Mouse (Mus musculus): ENCODE results near the gene Plxna1.

DNA sequence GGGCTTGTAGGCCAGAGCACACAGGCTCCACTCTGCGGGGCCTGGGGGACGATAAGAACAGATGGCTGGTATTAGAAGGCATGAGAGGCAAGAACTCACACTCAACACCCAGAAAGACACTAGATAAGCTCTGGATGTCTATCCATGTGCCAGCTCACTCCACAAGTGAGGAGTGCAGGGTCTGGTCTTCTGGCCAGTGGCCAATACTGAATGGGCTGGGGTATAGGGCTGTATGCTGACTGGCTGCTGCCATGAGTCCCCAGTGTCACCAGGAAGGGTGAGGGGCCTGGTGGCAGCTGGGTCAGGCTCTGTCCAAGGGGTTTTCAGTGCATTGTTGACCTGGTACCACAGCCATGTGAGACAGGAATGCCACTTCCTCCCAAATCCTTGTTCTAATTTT lies 22.3 kb upstream of the Plxna1 start:
- TF ChIP-seq CTCF (IDR thresholded peaks at IDR 0.05; ENCODE audit: insufficient read depth, low read depth, low read length) (no peak), POLR2A (IDR thresholded peaks at IDR 0.05; ENCODE audit: insufficient read depth, low read depth, low read length) (no peak)
